Mouse (Mus musculus) lung, postnatal 0 days (tissue): ENCODE data around the gene Dvl1. TPM values are rescaled to one million over a fixed set of nuclear protein-coding genes. Genes with fewer than 3 reads are reported as not detected.
A peak's percentile ranks its signal among the peaks of the same experiment; 100 is the strongest.

Source experiments
- ATAC-seq: fragments of 200-750 bp; cut with Nextera tagmentation; 2 replicates; pipeline ENCODE4 v1.8.0; 2017; ENCODE audit warnings: moderate library complexity
- DNase-seq: peaks from one replicate; pipeline ENCODE4 v3.0.0-alpha.2; 2016; ENCODE audit warnings: low spot score
- H3K27ac ChIP-seq: fragments of 300-500 bp; sonication (generic); 2 replicates; pipeline ENCODE4 v1.5.1; 2014; ENCODE audit warnings: antibody characterized with exemption, mild to moderate bottlenecking, low read length, mixed read lengths
- H3K27me3 ChIP-seq: fragments of 300-500 bp; sonication (generic); replicated peaks from 2 replicates; pipeline ENCODE4 v1.6.1; 2014; ENCODE audit warnings: low read length, mixed read lengths; ENCODE audit not compliant: insufficient read depth
- H3K36me3 ChIP-seq: fragments of 300-500 bp; sonication (generic); 2 replicates; pipeline ENCODE4 v1.6.1; 2014; ENCODE audit warnings: low read length, mixed read lengths; ENCODE audit not compliant: insufficient read depth
- H3K4me1 ChIP-seq: fragments of 300-500 bp; sonication (generic); 2 replicates; pipeline ENCODE4 v1.6.1; 2014; ENCODE audit warnings: antibody characterized with exemption, low read depth, low read length, mixed read lengths; ENCODE audit not compliant: insufficient read depth
- H3K4me2 ChIP-seq: fragments of 300-500 bp; sonication (generic); replicated peaks from 2 replicates; pipeline ENCODE4 v1.6.1; 2014; ENCODE audit warnings: low read depth, mild to moderate bottlenecking, low read length, moderate library complexity, mixed read lengths
- H3K4me3 ChIP-seq: fragments of 300-500 bp; sonication (generic); 2 replicates; pipeline ENCODE4 v1.5.1; 2014; ENCODE audit warnings: low read depth, low read length
- H3K9ac ChIP-seq: fragments of 300-500 bp; sonication (generic); replicated peaks from 2 replicates; pipeline ENCODE4 v1.6.1; 2014; ENCODE audit warnings: low read depth, mild to moderate bottlenecking
- H3K9me3 ChIP-seq: fragments of 300-500 bp; sonication (generic); 2 replicates; pipeline ENCODE4 v1.6.1; 2016; ENCODE audit warnings: low read length, mixed read lengths
- CTCF ChIP-seq: IDR thresholded peaks from 2 replicates; pipeline ENCODE4 v1.5.1; 2016; ENCODE audit warnings: antibody characterized with exemption, mild to moderate bottlenecking
- EP300 ChIP-seq: IDR thresholded peaks from 2 replicates; pipeline ENCODE4 v1.6.1; 2016; ENCODE audit warnings: antibody characterized with exemption, mild to moderate bottlenecking, control low read depth
- WGBS: fragments of 180-500 bp; shearing (Covaris S2); extraction: QIAGEN DNeasy Blood & Tissue Kit; methylation state at CpG from one replicate; pipeline ENCODE4 v1.1.7; 2014; 5-methylcytosine and 5-hydroxymethylcytosine counted together
- polyA plus RNA-seq: library from polyadenylated mRNA; unstranded; fragments of >200 nt; fragmentation: Nextera tagmentation; extraction: Ambion mirVana; gene quantifications from 2 replicates; pipeline ENCODE4 v1.2.1, GENCODE M21; 2015

Gene Dvl1
- polyA plus RNA-seq, 1 experiment from 2014 or later: 9.1 TPM

- peak overlapping the region; percentile 91 for H3K9ac ChIP-seq
- H3K4me3 ChIP-seq: peak overlapping the region; percentile 90
- peaks cover 22% of the 10 kb centered on the region for H3K36me3 ChIP-seq
- ATAC-seq: no peak
- H3K27me3 ChIP-seq: no peaks in the 10 kb centered on the region
- H3K4me1 ChIP-seq: peaks cover 29% of the 10 kb centered on the region
- WGBS: under 1% methylated on average over 32 of the region's 34 CpGs
- H3K9me3 ChIP-seq: no peaks in the 10 kb centered on the region
- peak overlapping the region; percentile 97 for H3K4me2 ChIP-seq
- peak overlapping the region; percentile 99; the same call in 1 of the 2 replicates for H3K27ac ChIP-seq
- TF ChIP-seq CTCF (no peak), EP300 (no peak)
- DNase-seq: peak; percentile 20
These were observed 43.8 kb downstream of the Dvl1 start for GRCm38 (mm10) chr4:155891011-155891471.

GRCm38 (mm10) chr4:155891551-155892001 lies 44.4 kb downstream of the Dvl1 start, which contains the start of the genes Pusl1 and Acap3:
TSS of gene Pusl1 (minus strand) at chr4:155891781.
TSS of gene Acap3 (plus strand) at chr4:155891822.
- Histone ChIP-seq H3K27ac (peak within 1 kb of the TSS; percentile 99), H3K4me1 (peaks cover 29% of the 10 kb centered on the region), H3K36me3 (peaks cover 18% of the 10 kb centered on the region), H3K4me3 (peak within 1 kb of the TSS; percentile 90), H3K27me3 (no peaks in the 10 kb centered on the region), H3K9me3 (no peaks in the 10 kb centered on the region), H3K4me2 (peak within 1 kb of the TSS; percentile 97), H3K9ac (peak within 1 kb of the TSS; percentile 91)
- no peak for TF ChIP-seq CTCF
- no peak for TF ChIP-seq EP300
- DNase-seq: peak; percentile 97
- peak; percentile 90 for ATAC-seq
- 2% methylated on average over 45 of the region's 52 CpGs for WGBS

GRCm38 (mm10) chr4:155892017-155892416 lies 44.8 kb downstream of the Dvl1 start:
- H3K27me3 ChIP-seq: no peaks in the 10 kb centered on the region
- peaks cover 14% of the 10 kb centered on the region; the same call in 1 of the 2 replicates for H3K36me3 ChIP-seq
- no peaks in the 10 kb centered on the region for H3K9me3 ChIP-seq
- peak overlapping the region; percentile 97 for H3K4me2 ChIP-seq
- H3K27ac ChIP-seq: peak overlapping the region; percentile 99
- TF ChIP-seq EP300: no peak
- TF ChIP-seq CTCF: peak; percentile 62
- peak overlapping the region; percentile 91 for H3K9ac ChIP-seq
- H3K4me3 ChIP-seq: peak overlapping the region; percentile 90
- 1% methylated on average over 43 of the region's 56 CpGs for WGBS
- ATAC-seq (peak; percentile 93), DNase-seq (peak; percentile 95)
- H3K4me1 ChIP-seq: peaks cover 29% of the 10 kb centered on the region

- H3K27me3 ChIP-seq: no peaks in the 10 kb centered on the region
- peak; percentile 22 for ATAC-seq
- peak overlapping the region; percentile 99 for H3K27ac ChIP-seq
- peaks cover 12% of the 10 kb centered on the region; the same call in 1 of the 2 replicates for H3K36me3 ChIP-seq
- peak overlapping the region; percentile 91 for H3K9ac ChIP-seq
- H3K4me3 ChIP-seq: peak overlapping the region; percentile 90
- TF ChIP-seq CTCF (no peak), EP300 (no peak)
- peaks cover 29% of the 10 kb centered on the region for H3K4me1 ChIP-seq
- H3K4me2 ChIP-seq: peak overlapping the region; percentile 97
- no peaks in the 10 kb centered on the region for H3K9me3 ChIP-seq
- WGBS: 5% methylated on average over 37 of the region's 37 CpGs
- peak; percentile 48 for DNase-seq
These were observed 45.4 kb downstream of the Dvl1 start for GRCm38 (mm10) chr4:155892438-155893211.

- WGBS: 67% methylated on average over 8 of the region's 8 CpGs
- Histone ChIP-seq H3K27ac (no peak overlapping the region), H3K4me1 (peaks cover 29% of the 10 kb centered on the region), H3K36me3 (peaks cover 10% of the 10 kb centered on the region; the same call in 1 of the 2 replicates), H3K4me2 (peak overlapping the region; percentile 97), H3K9ac (no peak overlapping the region; the same call in 1 of the 2 replicates), H3K27me3 (no peaks in the 10 kb centered on the region), H3K4me3 (peak overlapping the region; percentile 90; the same call in 1 of the 2 replicates), H3K9me3 (no peaks in the 10 kb centered on the region)
- DNase-seq: no peak
- ATAC-seq: no peak
- TF ChIP-seq CTCF (no peak), EP300 (no peak)
These were observed 46.0 kb downstream of the Dvl1 start for GRCm38 (mm10) chr4:155893212-155893690.

- H3K4me1 ChIP-seq: peaks cover 29% of the 10 kb centered on the region
- TF ChIP-seq EP300 (no peak), CTCF (peak; percentile 21; the same call in 1 of the 2 replicates)
- no peaks in the 10 kb centered on the region for H3K9me3 ChIP-seq
- ATAC-seq (peak; percentile 39), DNase-seq (peak; percentile 86)
- H3K27ac ChIP-seq: peak overlapping the region; percentile 71
- H3K4me3 ChIP-seq: peak overlapping the region; percentile 10; the same call in 1 of the 2 replicates
- 13% methylated on average over 8 of the region's 8 CpGs for WGBS
- H3K9ac ChIP-seq: no peak overlapping the region
- H3K4me2 ChIP-seq: peak overlapping the region; percentile 97
- peaks cover 13% of the 10 kb centered on the region; the same call in 1 of the 2 replicates for H3K36me3 ChIP-seq
- H3K27me3 ChIP-seq: no peaks in the 10 kb centered on the region
These were observed 47.2 kb downstream of the Dvl1 start for GRCm38 (mm10) chr4:155894311-155894881.
